Mouse (Mus musculus) spleen, adult 2 months (tissue): ENCODE results near the gene Kcnk7.

Experiments
- CTCF ChIP-seq: fragments of 200-500 bp; IDR thresholded peaks from 2 replicates; pipeline ENCODE4 v1.5.1; 2011; ENCODE audit warnings: mild to moderate bottlenecking, inconsistent platforms; ENCODE audit not compliant: insufficient read depth, insufficient read length, insufficient replicate concordance; ENCODE audit errors: extremely low read depth
- POLR2A ChIP-seq: fragments of 200-500 bp; IDR thresholded peaks from 2 replicates; pipeline ENCODE4 v1.6.1; 2011; ENCODE audit warnings: low read depth, low read length, inconsistent platforms

DNA sequence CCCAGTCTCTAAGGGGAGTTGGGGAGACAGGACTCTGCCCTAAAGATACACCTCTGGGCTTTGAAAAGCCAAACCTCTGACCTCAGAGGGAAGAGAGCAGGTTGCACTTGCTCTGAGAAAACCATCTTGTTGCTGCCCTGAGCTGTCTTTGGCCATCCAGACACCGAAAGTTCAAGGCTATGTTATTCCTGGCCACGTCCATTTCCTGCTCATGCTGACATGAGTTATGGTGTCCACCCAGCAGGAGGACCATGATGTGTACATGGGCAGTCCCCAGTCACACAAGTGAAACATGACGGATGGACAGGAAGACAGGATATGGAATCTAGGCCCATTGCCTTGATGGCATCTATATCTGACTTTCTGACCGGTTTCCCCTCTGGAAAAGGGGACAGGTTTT, 23.7 kb upstream of the Kcnk7 start:
- TF ChIP-seq POLR2A (no peak), CTCF (no peak)
